Mouse (Mus musculus) gastrocnemius, adult 8-10 months (tissue): ENCODE measurements at regions not wholly inside any gene's neighbourhood (a gene's known extent, or its start where the extent isn't known, plus 50 kb on each side); places are given as distances from the start of the nearest gene placed in this dataset. TPM values are rescaled to one million over a fixed set of nuclear protein-coding genes. Genes with fewer than 3 reads are reported as not detected.

Source experiments
- DNase-seq, 2 experiments: peaks; one replicate each; pipeline ENCODE4 v3.0.0; 2022; ENCODE audit warnings: low spot score in 2 of 2
- microRNA-seq: library from miRNA; unstranded; fragments of <30 nt; microRNA quantifications from one replicate; pipeline ENCODE4 v1.2.0, GENCODE M21; 2022

- no peak for DNase-seq
These were observed 60.2 kb upstream of the Unc5b start for GRCm38 (mm10) chr10:60891476-60892170.

DNA sequence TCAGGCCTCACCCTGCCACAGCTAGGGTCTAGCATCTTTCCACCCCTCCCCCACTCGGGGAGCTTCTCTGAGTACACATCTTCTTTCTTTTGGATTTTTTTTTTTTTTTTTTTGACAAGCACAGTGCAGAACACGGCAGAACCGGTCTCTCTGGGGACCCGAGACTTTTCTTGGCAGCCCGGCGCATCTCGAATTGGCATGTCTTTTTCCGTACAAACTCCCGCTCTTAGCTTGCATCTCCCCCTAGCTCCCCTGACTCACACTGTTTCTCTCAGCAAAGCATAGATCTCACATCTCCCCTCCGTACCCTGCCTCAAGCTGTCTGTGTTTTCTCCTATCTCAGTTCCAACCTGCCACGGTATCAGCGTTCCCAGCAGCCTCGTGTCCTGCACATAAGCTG is 58.4 kb upstream of the Unc5b start:
- no peak for DNase-seq

DNA sequence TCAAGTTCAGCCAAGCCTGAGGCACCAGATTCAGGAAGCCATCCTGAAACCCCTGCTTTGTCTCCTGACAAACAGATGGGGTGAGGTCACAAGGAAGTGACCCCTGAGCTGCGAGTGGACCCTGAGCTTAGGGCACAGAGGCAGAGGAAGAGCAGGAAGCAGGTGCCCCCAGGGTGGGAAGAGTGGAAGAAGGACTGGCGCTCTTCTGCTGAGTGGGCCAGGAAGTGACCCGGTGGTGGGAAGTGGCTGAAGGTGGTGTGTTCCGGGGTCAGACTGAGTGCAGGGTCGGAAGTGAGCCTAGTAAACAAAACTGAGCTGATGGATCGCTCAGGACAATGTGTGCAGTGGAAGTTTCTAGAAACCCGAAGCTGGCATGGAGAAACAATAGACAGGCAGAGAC is 57.2 kb upstream of the Unc5b start:
- no peak for DNase-seq

GRCm38 (mm10) chr10:60885348-60886275 is 54.2 kb upstream of the Unc5b start:
- DNase-seq = no peak

DNA sequence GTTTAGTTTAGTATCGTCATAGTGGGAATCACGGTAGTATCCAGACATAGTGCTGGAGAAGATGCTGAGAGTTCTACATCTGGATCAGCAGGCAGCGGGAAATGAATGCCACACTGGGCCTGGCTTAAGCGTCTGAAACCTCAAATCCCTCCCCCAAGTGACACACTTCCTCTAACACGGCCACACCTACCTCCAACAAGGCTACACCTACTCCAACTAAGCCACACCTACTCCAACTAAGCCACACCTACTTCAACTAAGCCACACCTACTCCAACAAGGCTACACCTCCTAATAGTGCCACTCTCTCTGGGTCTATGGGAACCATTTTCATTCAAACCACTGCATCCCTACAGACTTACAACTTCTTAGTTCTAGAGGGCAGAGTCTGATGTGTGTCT is 53.4 kb upstream of the Unc5b start:
- DNase-seq = no peak

Small RNAs in the stretch of these regions (microRNA-seq; reads per million reads assigned to microRNA genes)
- gene Mir466j = not detected
- gene Mir6408 = not detected
